Comparison of ENCODE assay signal across 10 mouse cellular contexts in the genomic region with DNA sequence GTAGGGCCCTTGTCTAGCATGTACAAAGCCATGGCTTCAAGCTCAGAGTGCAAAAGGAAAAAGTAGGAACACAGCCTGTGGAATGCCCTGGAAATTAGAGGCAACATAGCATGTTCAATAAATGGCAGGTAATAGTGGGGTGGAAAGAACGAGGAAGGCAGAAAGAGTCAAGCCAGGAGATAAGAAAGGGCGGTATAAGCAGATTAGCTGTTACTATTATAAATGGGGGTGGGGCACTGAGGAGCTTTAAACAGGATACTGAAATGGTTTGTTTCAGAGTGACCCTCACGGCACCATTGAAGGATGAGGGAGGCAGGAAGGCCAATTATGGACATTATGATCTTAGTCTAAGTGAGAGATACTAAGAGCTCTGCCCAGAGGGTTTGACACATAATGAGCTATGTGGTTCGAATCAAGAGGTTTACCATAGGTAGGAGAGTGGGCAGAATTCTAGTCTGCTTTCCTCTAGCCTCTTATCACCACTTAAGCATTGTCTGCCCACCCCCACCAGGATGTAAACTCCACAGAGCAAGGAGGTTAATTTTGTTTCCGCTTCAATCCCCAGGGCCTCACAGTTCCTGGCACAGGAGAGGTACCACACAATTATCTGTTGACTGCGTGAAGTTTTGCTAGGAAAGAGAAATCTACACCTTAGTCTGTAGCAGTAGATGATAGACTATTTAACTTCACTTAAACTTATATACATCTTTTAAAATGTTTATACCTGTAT. TPM values are rescaled to one million over a fixed set of nuclear protein-coding genes. Genes with fewer than 3 reads are reported as not detected.
DNase-seq lines count a peak whose midpoint lies in the region; ATAC-seq and TF ChIP-seq lines count a peak whose summit lies in the region.
"Had no signal": no experiment of that assay in that cellular context is flagged by ENCODE, and none has a peak within 500 bp of the region (broad histone marks: within the 10 kb centered on the region; RNA-seq: fewer than 3 reads in every experiment).

No protein-coding gene starts in this region.

- no peak overlapping the region for H3K4me3 ChIP-seq in lung, postnatal 0 days (ENCODE audit: low read depth, low read length)
- no peak overlapping the region for H3K4me3 ChIP-seq in intestine, embryonic 15.5 days (replicated peaks)
- no peak overlapping the region for H3K4me3 ChIP-seq in small intestine, adult 2 months (ENCODE audit: low read depth, low read length)
- H3K4me3 ChIP-seq: left cerebral cortex, adult 2 months had no signal

- no peak overlapping the region for H3K4me2 ChIP-seq in lung, postnatal 0 days (replicated peaks; ENCODE audit: low read depth, low read length)
- H3K4me2 ChIP-seq in intestine, embryonic 15.5 days (replicated peaks), result no peak overlapping the region

- H3K9me3 ChIP-seq in lung, postnatal 0 days (ENCODE audit: low read length), result no peaks in the 10 kb centered on the region
- no peaks in the 10 kb centered on the region for H3K9me3 ChIP-seq in intestine, embryonic 15.5 days

- no peak for TF ChIP-seq POLR2A in small intestine, adult 2 months (IDR thresholded peaks at IDR 0.05; ENCODE audit: low read depth, low read length)

- H3K4me1 ChIP-seq in lung, postnatal 0 days (ENCODE audit: insufficient read depth, low read depth, low read length), result peaks cover 5% of the 10 kb centered on the region; the same call in 1 of the 2 replicates
- H3K4me1 ChIP-seq in intestine, embryonic 15.5 days (replicated peaks), result peaks cover 2% of the 10 kb centered on the region
- H3K4me1 ChIP-seq in small intestine, adult 2 months (ENCODE audit: control insufficient read depth, insufficient read depth, insufficient read length, low read length), result peaks cover 25% of the 10 kb centered on the region; the same call in 1 of the 2 replicates

- whole genome bisulfite sequencing in lung, postnatal 0 days, result 21% methylated on average over 6 of the region's 6 CpGs
- 27% methylated on average over 6 of the region's 6 CpGs for WGBS in intestine, embryonic 15.5 days
- WGBS in small intestine, adult 2 months, result 11% methylated on average over 6 of the region's 6 CpGs

- TF ChIP-seq CTCF in lung, postnatal 0 days (IDR thresholded peaks at IDR 0.05), result no peak
- TF ChIP-seq CTCF in small intestine, adult 2 months (IDR thresholded peaks at IDR 0.05; ENCODE audit: extremely low read depth, insufficient read length, insufficient replicate concordance, low read depth, low read length), result no peak

- DNase-seq in lung, postnatal 0 days (ENCODE audit: low spot score), result peak; percentile 27
- DNase-seq in lung, postnatal 4 days, result no peak
- DNase-seq in c-Kit-positive CD71-negative TER-119-negative erythroid progenitor cells, embryonic 14.5 days (ENCODE audit: low read depth), result peak; percentile 34
- no peak for DNase-seq in layer of hippocampus, postnatal 10 days (ENCODE audit: low spot score in 2 of 2)
- no peak for DNase-seq in layer of hippocampus, postnatal 25 days (ENCODE audit: extremely low spot score in 1 of 2, low spot score in 1 of 2)
- DNase-seq: cerebellum, postnatal 10 days; lung, postnatal 10 days had no signal

- H3K36me3 ChIP-seq in lung, postnatal 0 days (ENCODE audit: insufficient read depth, low read length), result no peaks in the 10 kb centered on the region
- H3K36me3 ChIP-seq in intestine, embryonic 15.5 days, result no peaks in the 10 kb centered on the region
- no peaks in the 10 kb centered on the region for H3K36me3 ChIP-seq in small intestine, adult 2 months (ENCODE audit: control insufficient read depth, insufficient read depth, low read length)

- TF ChIP-seq EP300 in lung, postnatal 0 days (IDR thresholded peaks at IDR 0.05), result no peak

- no peak overlapping the region for H3K9ac ChIP-seq in lung, postnatal 0 days (replicated peaks; ENCODE audit: low read depth)
- no peak overlapping the region for H3K9ac ChIP-seq in intestine, embryonic 15.5 days

- H3K27ac ChIP-seq in lung, postnatal 0 days (ENCODE audit: low read length), result no peak overlapping the region
- H3K27ac ChIP-seq in intestine, embryonic 15.5 days, result peak overlapping the region; percentile 33; the same call in 1 of the 2 replicates
- peak overlapping the region; percentile 70 for H3K27ac ChIP-seq in small intestine, adult 2 months (ENCODE audit: insufficient read depth, low read depth, low read length)
- H3K27ac ChIP-seq: left cerebral cortex, adult 2 months had no signal

- no peak for ATAC-seq in lung, postnatal 0 days
- peak; percentile 74 for ATAC-seq in intestine, embryonic 15.5 days

- no peaks in the 10 kb centered on the region for H3K27me3 ChIP-seq in lung, postnatal 0 days (replicated peaks; ENCODE audit: insufficient read depth, low read length)
- no peaks in the 10 kb centered on the region for H3K27me3 ChIP-seq in intestine, embryonic 15.5 days (replicated peaks)
- no peaks in the 10 kb centered on the region for H3K27me3 ChIP-seq in small intestine, adult 2 months (ENCODE audit: control insufficient read depth, insufficient read depth, low read length)

RNA-seq across cellular contexts. Expression of a gene that starts 6.9 kb away (rescaled TPM):
- 6.4 and 6.6 TPM in 2 replicates for polyA plus RNA-seq in lung, postnatal 0 days (2015; fragmentation: Nextera tagmentation; extraction: Ambion mirVana)
- 9.8 and 10.7 TPM in 2 replicates for polyA plus RNA-seq in intestine, embryonic 15.5 days (2015; fragmentation: Nextera tagmentation; extraction: Ambion mirVana)
- 13.4 and 21.8 TPM in 2 replicates for polyA plus RNA-seq in small intestine, adult 2 months (2012; rRNA removed)
- total RNA-seq in layer of hippocampus, postnatal 10 days (2021), result 10 to 100 TPM; 24.8 to 32.7 TPM
- total RNA-seq in layer of hippocampus, postnatal 25 days (2021), result 10 to 100 TPM; 20.1 to 20.8 TPM

RNA-seq across cellular contexts. Expression of a gene that starts 39.0 kb away (rescaled TPM):
- polyA plus RNA-seq in lung, postnatal 0 days (2015; fragmentation: Nextera tagmentation; extraction: Ambion mirVana), result 170 and 172 TPM in 2 replicates
- 246 and 254 TPM in 2 replicates for polyA plus RNA-seq in intestine, embryonic 15.5 days (2015; fragmentation: Nextera tagmentation; extraction: Ambion mirVana)
- polyA plus RNA-seq in small intestine, adult 2 months (2012; rRNA removed), result 16.7 and 32.0 TPM in 2 replicates
- total RNA-seq in layer of hippocampus, postnatal 10 days (2021), result 10 to 100 TPM; 75.7 to 79.5 TPM
- 10 to 100 TPM; 54.5 to 58.6 TPM for total RNA-seq in layer of hippocampus, postnatal 25 days (2021)

Comparison
In these comparisons a context has a peak if more than half of its experiments do, and no peak if none do; other contexts are left out.
1. DNase-seq: peak in lung, postnatal 0 days (single experiment) and c-Kit-positive CD71-negative TER-119-negative erythroid progenitor cells, embryonic 14.5 days (single experiment); none in lung, postnatal 4 days (0 of 2), layer of hippocampus, postnatal 10 days (0 of 2) and layer of hippocampus, postnatal 25 days (0 of 2).